In genomic region chr13:29398456-29398855, GRCm38 (mm10) we compare ENCODE assay signal across 17 mouse cellular contexts.
A peak's percentile ranks its signal among the peaks of the same experiment; 100 is the strongest.
DNase-seq lines count a peak whose midpoint lies in the region; ATAC-seq lines count a peak whose summit lies in the region.
"Had no signal": no experiment of that assay in that cellular context is flagged by ENCODE, and none has a peak within 500 bp of the region (broad histone marks: within the 10 kb centered on the region; RNA-seq: fewer than 3 reads in every experiment).

No protein-coding gene starts in this region.

- peak; percentile 33 for DNase-seq in gastrocnemius, adult 18-20 months (ENCODE audit: low spot score)
- DNase-seq in gastrocnemius, postnatal 4 days (ENCODE audit: low spot score in 2 of 2) = no peak
- peak; percentile 75 for DNase-seq in kidney, adult 11 months
- peak; percentile 79 to 80 for DNase-seq in kidney, adult 8-10 months
- DNase-seq in kidney, postnatal 25 days = peak; percentile 76 to 77
- DNase-seq: adrenal gland, postnatal 25 days; gastrocnemius, postnatal 14 days; lung, postnatal 36 days; retina, postnatal 1 day; thymus, adult 2 months had no signal

- no peaks in the 10 kb centered on the region for H3K27me3 ChIP-seq in kidney, embryonic 15.5 days
- no peaks in the 10 kb centered on the region for H3K27me3 ChIP-seq in hindbrain, embryonic 13.5 days
- H3K27me3 ChIP-seq: forebrain, embryonic 15.5 days; limb, embryonic 13.5 days; neural tube, embryonic 15.5 days had no signal

- ATAC-seq in kidney, embryonic 15.5 days (replicated peaks; ENCODE audit: low FRiP score) = no peak
- no peak for ATAC-seq in hindbrain, embryonic 13.5 days (ENCODE audit: low FRiP score)
- ATAC-seq: CD4-positive, CD25-positive, alpha-beta regulatory T cell, adult 4 months; forebrain, embryonic 15.5 days had no signal

- WGBS in kidney, embryonic 15.5 days = 72% methylated on average over 2 of the region's 2 CpGs
- 53% methylated on average over 2 of the region's 2 CpGs for WGBS in hindbrain, embryonic 13.5 days

- H3K9ac ChIP-seq in kidney, embryonic 15.5 days = no peak overlapping the region
- H3K9ac ChIP-seq in hindbrain, embryonic 13.5 days = no peak overlapping the region
- H3K9ac ChIP-seq: forebrain, embryonic 15.5 days; limb, embryonic 13.5 days; neural tube, embryonic 15.5 days had no signal

- H3K4me1 ChIP-seq in kidney, embryonic 15.5 days = peaks cover 11% of the 10 kb centered on the region
- H3K4me1 ChIP-seq in hindbrain, embryonic 13.5 days (replicated peaks) = peaks cover 13% of the 10 kb centered on the region; the same call in 1 of the 2 replicates
- H3K4me1 ChIP-seq: midbrain, embryonic 10.5 days had no signal

- H3K9me3 ChIP-seq in kidney, embryonic 15.5 days (replicated peaks) = no peaks in the 10 kb centered on the region
- no peaks in the 10 kb centered on the region for H3K9me3 ChIP-seq in hindbrain, embryonic 13.5 days
- H3K9me3 ChIP-seq: forebrain, embryonic 15.5 days; limb, embryonic 13.5 days; midbrain, embryonic 10.5 days; neural tube, embryonic 15.5 days had no signal

- H3K4me2 ChIP-seq in kidney, embryonic 15.5 days = no peak overlapping the region
- H3K4me2 ChIP-seq in hindbrain, embryonic 13.5 days = no peak overlapping the region
- H3K4me2 ChIP-seq: forebrain, embryonic 15.5 days; limb, embryonic 13.5 days; neural tube, embryonic 15.5 days had no signal

- no peaks in the 10 kb centered on the region for H3K36me3 ChIP-seq in kidney, embryonic 15.5 days
- H3K36me3 ChIP-seq in hindbrain, embryonic 13.5 days = no peaks in the 10 kb centered on the region
- H3K36me3 ChIP-seq: forebrain, embryonic 15.5 days; limb, embryonic 13.5 days; midbrain, embryonic 10.5 days; neural tube, embryonic 15.5 days had no signal

- no peak overlapping the region for H3K4me3 ChIP-seq in kidney, embryonic 15.5 days (replicated peaks)
- no peak overlapping the region for H3K4me3 ChIP-seq in hindbrain, embryonic 13.5 days
- H3K4me3 ChIP-seq: forebrain, embryonic 15.5 days; limb, embryonic 13.5 days; midbrain, embryonic 10.5 days; neural tube, embryonic 15.5 days had no signal

- no peak overlapping the region for H3K27ac ChIP-seq in kidney, embryonic 15.5 days
- no peak overlapping the region for H3K27ac ChIP-seq in hindbrain, embryonic 13.5 days
- H3K27ac ChIP-seq: limb, embryonic 13.5 days; midbrain, embryonic 10.5 days; neural tube, embryonic 15.5 days had no signal

Comparison
In these comparisons a context has a peak if more than half of its experiments do, and no peak if none do; other contexts are left out.
1. DNase-seq: peak in gastrocnemius, adult 18-20 months (single experiment), kidney, adult 11 months (single experiment), kidney, adult 8-10 months (2 of 2) and kidney, postnatal 25 days (2 of 2); none in gastrocnemius, postnatal 4 days (0 of 2).